Mouse (Mus musculus) megakaryocyte, embryonic 14.5 days (primary cell): ENCODE results near the gene Entpd8. TPM values are rescaled to one million over a fixed set of nuclear protein-coding genes. Genes with fewer than 3 reads are reported as not detected.

Experiments used
- H3K27me3 ChIP-seq: replicated peaks from 2 replicates; pipeline ENCODE3; 2012; ENCODE audit warnings: inconsistent platforms
- H3K36me3 ChIP-seq: replicated peaks from 2 replicates; pipeline ENCODE3; 2012; ENCODE audit warnings: low read length, inconsistent platforms, mixed read lengths
- H3K4me1 ChIP-seq: 2 replicates; pipeline ENCODE4 v1.6.1; 2012; ENCODE audit warnings: inconsistent platforms
- H3K4me3 ChIP-seq: replicated peaks from 2 replicates; pipeline ENCODE3; 2012; ENCODE audit warnings: moderate library complexity, mild to moderate bottlenecking, inconsistent platforms
- H3K9me3 ChIP-seq: 2 replicates; pipeline ENCODE4 v1.6.1; 2012; ENCODE audit warnings: inconsistent platforms
- FLI1 ChIP-seq: IDR thresholded peaks from 2 replicates; pipeline ENCODE4 v1.6.1; 2012; ENCODE audit warnings: low read length, inconsistent platforms, mixed read lengths
- GATA1 ChIP-seq: IDR thresholded peaks from 3 replicates; pipeline ENCODE4 v1.6.1; 2012; ENCODE audit warnings: mixed read lengths, low read length, inconsistent platforms, borderline replicate concordance
- polyA plus RNA-seq: library from polyadenylated mRNA; stranded (reverse); fragments of >175 nt; gene quantifications from 2 replicates; pipeline ENCODE4 v1.2.3, GENCODE M21; 2012; ENCODE audit warnings: low replicate concordance; ENCODE audit not compliant: insufficient read depth

Entpd8 gene
- polyA plus RNA-seq, 1 experiment: not detected

DNA sequence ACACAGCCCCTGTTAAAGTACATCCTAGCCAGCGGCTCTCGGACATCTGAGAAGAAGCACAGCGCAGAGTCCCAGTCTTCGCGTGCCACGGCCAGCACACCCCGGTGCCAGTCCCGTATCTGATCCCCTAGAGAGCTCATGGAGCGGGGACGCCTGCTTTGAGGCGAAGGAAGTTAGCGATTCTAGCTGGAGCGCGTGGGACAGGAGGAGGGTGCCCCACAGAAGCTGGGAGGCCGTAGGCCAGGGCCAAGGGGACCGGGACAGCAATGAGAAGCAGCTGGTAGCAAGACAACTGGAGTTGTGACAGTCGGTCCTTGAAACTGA, 14.6 kb downstream of the Entpd8 start:
- peaks cover 48% of the 10 kb centered on the region for H3K4me1 ChIP-seq
- TF ChIP-seq GATA1 (no peak), FLI1 (no peak)
- no peaks in the 10 kb centered on the region for H3K36me3 ChIP-seq
- peaks cover 53% of the 10 kb centered on the region for H3K27me3 ChIP-seq
- H3K9me3 ChIP-seq: no peaks in the 10 kb centered on the region
- no peak overlapping the region for H3K4me3 ChIP-seq

DNA sequence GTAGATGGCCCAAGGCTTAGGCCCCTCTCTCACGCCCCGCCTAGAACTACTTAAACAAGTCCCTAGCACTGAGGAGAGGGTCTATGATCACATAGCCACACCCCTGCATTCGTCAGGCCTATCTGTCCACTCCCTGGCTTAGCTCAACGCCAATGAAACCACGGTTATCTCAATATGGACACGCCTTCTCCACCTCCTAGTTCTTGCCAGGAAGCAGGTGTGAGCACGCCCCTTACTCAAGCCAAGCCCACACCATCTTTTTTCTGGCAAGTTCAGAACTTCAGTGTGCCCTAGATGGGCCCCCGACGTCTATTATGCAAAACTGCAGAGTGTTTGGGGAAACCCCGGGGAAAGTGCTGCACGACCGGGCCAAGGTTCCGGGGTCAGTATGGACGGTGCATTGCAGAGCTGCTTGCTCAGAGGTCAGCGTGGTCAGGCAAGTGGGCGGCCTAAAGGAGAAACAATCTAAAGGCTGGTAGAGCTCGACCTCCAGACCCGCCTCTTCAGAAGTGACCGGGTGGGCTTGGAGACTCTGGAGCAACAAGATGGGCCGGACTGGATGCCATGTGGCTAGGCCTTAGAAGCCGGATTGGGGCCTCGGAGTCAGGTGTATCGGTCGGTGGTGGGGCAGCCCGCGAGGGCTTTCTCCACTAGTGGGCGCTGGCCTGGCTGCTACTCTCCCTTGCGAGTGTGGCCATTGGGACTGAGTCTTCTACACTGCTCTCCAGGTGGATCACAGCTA, 15.2 kb downstream of the Entpd8 start, which contains the start of gene Noxa1:
Noxa1 (minus strand) TSS at position 41 of the 742 bp plus-strand sequence.
- Histone ChIP-seq H3K9me3 (no peaks in the 10 kb centered on the region), H3K4me1 (peaks cover 53% of the 10 kb centered on the region), H3K4me3 (no peak within 1 kb of the TSS), H3K36me3 (no peaks in the 10 kb centered on the region), H3K27me3 (peaks cover 48% of the 10 kb centered on the region)
- TF ChIP-seq FLI1: no peak
- TF ChIP-seq GATA1: no peak

DNA sequence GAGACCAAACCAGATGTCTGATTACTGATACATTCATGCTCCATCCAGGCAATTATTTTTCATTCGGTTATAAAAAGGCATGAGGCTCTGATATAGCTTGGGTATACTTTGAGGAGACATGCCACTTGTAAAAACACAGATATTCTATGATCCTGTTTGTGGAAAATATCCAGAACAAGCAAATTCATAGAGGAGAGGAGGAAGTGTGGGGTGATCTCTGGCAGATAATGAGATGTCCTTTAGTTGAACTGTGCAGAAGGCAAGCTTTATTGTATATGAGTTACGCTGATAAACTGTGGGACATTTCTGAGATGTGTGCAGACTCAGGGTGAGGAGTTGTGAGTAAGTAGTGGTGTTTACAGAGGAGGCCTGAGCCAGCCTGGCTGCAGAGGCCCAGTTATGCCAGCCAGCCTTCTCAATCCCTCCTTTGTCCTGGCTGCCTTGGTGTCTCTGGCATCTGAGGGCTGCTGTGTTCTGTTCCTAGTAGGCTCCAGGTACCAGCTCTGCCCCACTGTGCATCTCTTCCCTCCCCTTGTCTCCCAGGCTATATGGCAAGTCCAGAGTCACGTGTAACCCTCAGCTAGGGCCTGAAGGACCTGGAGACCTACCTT, 18.0 kb downstream of the Entpd8 start:
- Histone ChIP-seq H3K27me3 (peaks cover 19% of the 10 kb centered on the region), H3K9me3 (no peaks in the 10 kb centered on the region)
- no peak for TF ChIP-seq FLI1
- TF ChIP-seq GATA1: no peak

DNA sequence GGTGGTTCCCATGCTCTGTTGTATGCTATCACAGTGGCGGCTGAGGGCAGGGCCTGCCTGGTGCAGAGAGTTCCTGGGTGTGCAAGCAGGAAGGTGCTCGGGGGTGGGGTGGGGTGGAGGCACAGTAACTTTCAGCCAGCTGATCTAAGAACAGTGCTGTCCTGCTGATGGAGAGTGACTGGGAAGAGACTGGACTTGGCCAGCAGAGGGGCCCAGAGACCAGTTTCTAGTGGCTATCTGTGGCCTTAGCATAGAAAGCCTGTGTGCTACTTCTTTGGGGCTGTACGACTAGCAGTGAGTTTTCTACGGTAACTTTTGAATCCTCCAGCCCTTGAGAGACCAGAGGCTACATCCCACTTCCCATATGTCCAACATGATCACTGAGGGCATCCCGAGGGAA, 18.9 kb downstream of the Entpd8 start:
- TF ChIP-seq GATA1 (no peak), FLI1 (no peak)
- H3K4me3 ChIP-seq: no peak overlapping the region

More for the DNA sequence above, 18.0 kb downstream of the Entpd8 start:
- Histone ChIP-seq H3K36me3 (no peaks in the 10 kb centered on the region), H3K4me3 (no peak overlapping the region), H3K4me1 (peaks cover 62% of the 10 kb centered on the region)

DNA sequence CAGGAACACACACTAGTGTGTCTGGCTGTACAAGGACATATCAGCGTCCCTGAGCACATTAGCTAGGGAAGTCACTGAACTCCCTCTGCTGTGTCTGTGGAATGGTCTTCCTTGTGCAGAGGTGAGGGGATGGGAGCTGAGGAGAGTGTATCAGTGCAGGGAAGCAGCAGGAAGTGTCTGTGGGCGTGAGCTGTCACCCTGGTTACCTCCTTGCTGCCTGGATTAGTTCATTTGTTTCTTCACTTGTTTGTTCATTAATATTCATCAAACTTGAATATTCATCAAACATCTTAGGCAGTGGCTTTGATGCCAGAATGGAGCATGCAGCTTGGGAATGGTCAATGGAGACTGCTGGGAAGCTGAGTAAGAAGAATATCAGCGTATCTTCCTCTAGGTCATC, 19.6 kb downstream of the Entpd8 start:
- Histone ChIP-seq H3K4me3 (peak overlapping the region; percentile 50), H3K36me3 (no peaks in the 10 kb centered on the region), H3K9me3 (no peaks in the 10 kb centered on the region), H3K4me1 (peaks cover 73% of the 10 kb centered on the region), H3K27me3 (peaks cover 8% of the 10 kb centered on the region)
- TF ChIP-seq GATA1 (no peak), FLI1 (no peak)

More for the DNA sequence above, 18.9 kb downstream of the Entpd8 start:
- H3K36me3 ChIP-seq: no peaks in the 10 kb centered on the region
- peaks cover 70% of the 10 kb centered on the region for H3K4me1 ChIP-seq
- H3K27me3 ChIP-seq: peaks cover 15% of the 10 kb centered on the region
- H3K9me3 ChIP-seq: no peaks in the 10 kb centered on the region

DNA sequence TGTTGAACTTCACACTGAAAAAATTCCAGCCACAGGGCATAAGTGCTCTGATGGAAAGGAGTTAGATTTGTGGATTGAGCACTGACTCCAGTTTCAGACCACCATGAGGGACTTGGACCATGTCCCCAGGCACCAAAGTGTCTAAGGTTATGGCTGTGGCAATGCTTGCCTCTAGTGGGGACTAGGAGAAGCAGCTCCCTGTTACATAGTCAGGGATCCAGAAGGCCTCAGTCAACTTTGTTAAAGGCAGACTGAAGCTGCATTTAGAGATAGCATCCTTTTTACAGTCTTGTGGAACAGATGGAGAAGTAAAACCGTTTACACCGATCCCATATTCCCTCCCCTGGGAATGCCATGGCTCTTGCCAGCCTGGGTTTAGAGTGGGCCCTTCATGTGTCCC, 24.0 kb downstream of the Entpd8 start:
- Histone ChIP-seq H3K27me3 (no peaks in the 10 kb centered on the region), H3K9me3 (no peaks in the 10 kb centered on the region), H3K4me3 (no peak overlapping the region), H3K36me3 (no peaks in the 10 kb centered on the region), H3K4me1 (peaks cover 91% of the 10 kb centered on the region)
- TF ChIP-seq GATA1: no peak
- no peak for TF ChIP-seq FLI1

DNA sequence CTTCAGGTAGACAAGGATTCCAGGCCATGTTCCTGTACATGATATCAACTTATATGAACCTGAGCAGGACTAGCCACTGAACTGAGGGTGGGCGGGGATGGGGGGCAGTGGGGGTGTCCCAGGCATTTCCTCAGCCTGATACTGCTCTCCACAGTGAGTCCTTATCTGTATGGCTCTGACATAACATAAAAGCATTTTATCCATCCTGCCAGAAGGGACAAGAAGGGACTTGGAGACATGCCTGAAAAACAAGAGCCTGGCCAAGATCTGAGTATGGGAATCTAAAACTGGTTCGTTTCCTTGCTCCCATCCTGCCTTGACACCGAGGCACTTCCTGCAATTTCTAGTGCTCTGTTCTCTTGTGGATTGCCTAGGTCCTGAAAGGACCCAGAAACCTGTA, 25.9 kb downstream of the Entpd8 start:
- Histone ChIP-seq H3K36me3 (no peaks in the 10 kb centered on the region), H3K4me1 (peaks cover 91% of the 10 kb centered on the region)

DNA sequence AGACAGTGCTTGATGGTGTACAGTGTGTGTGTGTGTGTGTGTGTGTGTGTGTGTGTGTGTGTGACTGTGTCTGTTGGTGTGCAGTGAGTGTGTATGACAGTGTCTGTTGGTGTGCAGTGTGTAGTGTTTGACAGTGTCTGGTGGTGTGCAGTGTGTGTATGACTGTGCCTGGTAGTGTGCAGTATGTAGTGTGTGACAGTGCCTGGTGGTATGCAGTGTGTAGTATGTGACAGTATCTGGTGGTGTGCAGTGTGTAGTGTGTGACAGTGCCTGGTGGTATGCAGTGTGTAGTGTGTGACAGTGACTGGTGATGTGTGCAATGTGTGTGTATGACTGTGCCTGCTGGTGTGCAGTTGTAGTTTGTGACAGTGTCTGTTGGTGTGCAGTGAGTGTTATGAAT, 29.4 kb downstream of the Entpd8 start:
- Histone ChIP-seq H3K9me3 (no peaks in the 10 kb centered on the region), H3K27me3 (no peaks in the 10 kb centered on the region), H3K4me3 (peak overlapping the region; percentile 80), H3K4me1 (peaks cover 98% of the 10 kb centered on the region), H3K36me3 (no peaks in the 10 kb centered on the region)
- no peak for TF ChIP-seq GATA1
- TF ChIP-seq FLI1: no peak

More for the DNA sequence above, 25.9 kb downstream of the Entpd8 start:
- Histone ChIP-seq H3K27me3 (no peaks in the 10 kb centered on the region), H3K9me3 (no peaks in the 10 kb centered on the region), H3K4me3 (no peak overlapping the region)
- TF ChIP-seq FLI1: no peak
- TF ChIP-seq GATA1: no peak

DNA sequence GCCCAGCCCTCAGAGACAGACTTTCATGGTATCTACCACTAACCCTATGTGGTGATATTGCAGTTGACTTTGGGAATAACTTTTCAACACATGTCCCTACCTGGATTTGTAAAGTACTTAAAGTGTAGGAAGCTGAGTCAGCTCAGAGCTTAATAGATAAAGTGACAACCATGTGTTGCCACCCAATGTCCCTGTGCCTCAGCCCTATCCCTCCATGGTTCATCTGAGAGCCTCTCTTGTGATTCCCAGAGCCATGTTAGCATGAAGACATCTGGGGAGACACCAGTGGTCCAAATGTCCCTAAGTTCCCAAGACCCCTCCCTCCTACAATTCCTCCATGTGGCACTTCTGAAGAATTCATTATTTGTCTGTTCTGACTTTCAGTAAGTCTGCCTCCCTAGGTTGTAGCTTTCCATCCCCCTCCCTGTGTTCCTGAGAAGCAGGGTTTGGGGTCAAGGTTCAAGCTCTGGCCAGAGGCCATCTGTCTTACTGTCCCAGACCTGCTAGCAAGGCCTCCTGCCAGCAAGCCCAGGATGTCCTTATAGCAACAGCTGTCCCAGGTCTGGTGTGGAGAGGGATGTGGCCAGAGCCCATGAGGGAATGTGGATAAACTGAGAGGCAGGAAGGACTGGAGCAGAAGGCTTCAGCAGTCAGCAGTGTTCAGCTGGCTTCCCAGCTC, 30.5 kb downstream of the Entpd8 start:
- Histone ChIP-seq H3K27me3 (no peaks in the 10 kb centered on the region), H3K36me3 (no peaks in the 10 kb centered on the region), H3K4me1 (peaks cover 97% of the 10 kb centered on the region), H3K4me3 (peak overlapping the region; percentile 82), H3K9me3 (no peaks in the 10 kb centered on the region)
- TF ChIP-seq FLI1 (no peak), GATA1 (no peak)
